Mouse (Mus musculus) bone marrow macrophage, adult 2 months (primary cell): ENCODE results near the gene Vstm2a.

Source experiments
- CTCF ChIP-seq: IDR thresholded peaks from 2 replicates; pipeline ENCODE4 v1.5.1; 2012; ENCODE audit warnings: low read depth, mild to moderate bottlenecking, low read length, moderate library complexity
- POLR2A ChIP-seq: IDR thresholded peaks from 2 replicates; pipeline ENCODE4 v1.6.1; 2012; ENCODE audit warnings: mild to moderate bottlenecking, low read depth, low read length, borderline replicate concordance

- TF ChIP-seq CTCF (no peak), POLR2A (no peak)
These were observed 3.4 kb downstream of the Vstm2a start for GRCm38 (mm10) chr11:16260764-16261578.
